Mouse (Mus musculus) hindbrain, embryonic 11.5 days (tissue): ENCODE measurements around the gene Ptprd. TPM values are rescaled to one million over a fixed set of nuclear protein-coding genes. Genes with fewer than 3 reads are reported as not detected.

ENCODE experiments used
- ATAC-seq: fragments of 200-750 bp; cut with Nextera tagmentation; 2 replicates; pipeline ENCODE4 v1.8.0; 2017; ENCODE audit warnings: mild to moderate bottlenecking, moderate TSS enrichment, moderate library complexity; ENCODE audit not compliant: low FRiP score
- DNase-seq: peaks from one replicate; pipeline ENCODE4 v3.0.0-alpha.2; 2015; ENCODE audit warnings: low spot score
- H3K27ac ChIP-seq: fragments of 300-500 bp; sonication (generic); 2 replicates; pipeline ENCODE4 v1.5.1; 2014; ENCODE audit warnings: mild to moderate bottlenecking, low read depth, low read length
- H3K27me3 ChIP-seq: fragments of 300-500 bp; sonication (generic); 2 replicates; pipeline ENCODE4 v1.6.1; 2014; ENCODE audit warnings: mild to moderate bottlenecking, low read length, moderate library complexity, mixed read lengths; ENCODE audit not compliant: control insufficient read depth, insufficient read depth
- H3K36me3 ChIP-seq: fragments of 300-500 bp; sonication (generic); 2 replicates; pipeline ENCODE4 v1.6.1; 2014; ENCODE audit warnings: mild to moderate bottlenecking, low read length, moderate library complexity, mixed read lengths; ENCODE audit not compliant: control insufficient read depth, insufficient read depth
- H3K4me1 ChIP-seq: fragments of 300-500 bp; sonication (generic); replicated peaks from 2 replicates; pipeline ENCODE4 v1.6.1; 2014; ENCODE audit warnings: low read length, mixed read lengths; ENCODE audit not compliant: control insufficient read depth, insufficient read depth
- H3K4me2 ChIP-seq: fragments of 300-500 bp; sonication (generic); replicated peaks from 2 replicates; pipeline ENCODE4 v1.6.1; 2014; ENCODE audit warnings: mild to moderate bottlenecking, low read depth, low read length
- H3K4me3 ChIP-seq: fragments of 300-500 bp; sonication (generic); 2 replicates; pipeline ENCODE4 v1.5.1; 2014; ENCODE audit warnings: low read depth, low read length
- H3K9ac ChIP-seq: fragments of 300-500 bp; sonication (generic); 2 replicates; pipeline ENCODE4 v1.6.1; 2014; ENCODE audit warnings: low read depth, low read length
- H3K9me3 ChIP-seq: fragments of 300-500 bp; sonication (generic); 2 replicates; pipeline ENCODE4 v1.6.1; 2016; ENCODE audit warnings: low read length; ENCODE audit not compliant: control insufficient read depth
- WGBS: fragments of 180-500 bp; shearing (Covaris S2); extraction: QIAGEN DNeasy Blood & Tissue Kit; methylation state at CpG from one replicate; pipeline ENCODE4 v1.1.7; 2014; 5-methylcytosine and 5-hydroxymethylcytosine counted together
- polyA plus RNA-seq: library from polyadenylated mRNA; unstranded; fragments of >200 nt; fragmentation: Nextera tagmentation; extraction: Ambion mirVana; gene quantifications from 2 replicates; pipeline ENCODE4 v1.2.1, GENCODE M21; 2014

The Ptprd gene
- polyA plus RNA-seq, 1 experiment from 2014 or later = 31.7 TPM

DNA sequence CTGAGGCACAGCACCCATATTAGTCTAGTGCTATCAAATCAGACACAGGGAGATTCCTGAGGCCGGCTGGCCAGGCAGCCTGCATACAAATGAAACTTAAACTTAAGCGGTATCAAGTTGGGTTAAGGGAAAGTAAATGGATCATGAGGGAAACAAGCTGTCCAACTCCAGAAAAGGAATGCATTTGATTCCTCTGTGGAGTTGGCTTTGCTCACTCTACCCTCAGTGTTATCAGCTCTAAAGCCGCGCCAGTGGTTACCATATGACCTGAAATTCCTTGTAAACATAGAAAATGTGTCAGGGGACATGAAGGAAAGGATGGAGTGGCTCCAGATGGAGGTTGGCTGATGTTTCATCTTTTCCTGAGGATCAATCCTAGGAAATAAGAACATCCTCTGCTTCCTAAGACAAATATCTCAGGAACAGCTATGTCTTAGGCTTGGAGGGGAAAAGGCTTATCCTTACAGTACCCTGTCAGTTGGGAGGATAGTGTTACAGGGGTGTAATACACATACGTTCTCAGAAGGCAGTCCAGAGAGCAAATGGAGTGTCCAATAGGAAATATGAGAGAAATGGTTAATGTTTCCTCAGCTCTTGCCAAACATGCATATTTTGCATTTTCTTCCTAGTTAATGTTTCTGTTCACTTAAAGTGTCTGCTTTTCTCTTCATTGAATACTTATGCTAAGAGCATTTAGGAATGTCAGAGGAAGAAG lies 697.7 kb downstream of the Ptprd start:
- DNase-seq = no peak
- H3K4me1 ChIP-seq = no peaks in the 10 kb centered on the region
- no peak overlapping the region for H3K9ac ChIP-seq
- no peaks in the 10 kb centered on the region for H3K27me3 ChIP-seq
- no peak overlapping the region for H3K4me2 ChIP-seq
- no peak for ATAC-seq
- H3K36me3 ChIP-seq = no peaks in the 10 kb centered on the region
- H3K27ac ChIP-seq = no peak overlapping the region
- H3K9me3 ChIP-seq = no peaks in the 10 kb centered on the region
- H3K4me3 ChIP-seq = no peak overlapping the region
- WGBS = 79% methylated on average over 5 of the region's 5 CpGs

GRCm38 (mm10) chr4:77513041-77513440 lies 698.7 kb downstream of the Ptprd start:
- no peak overlapping the region for H3K27ac ChIP-seq
- H3K4me2 ChIP-seq = no peak overlapping the region
- no peak overlapping the region for H3K9ac ChIP-seq
- DNase-seq (no peak), ATAC-seq (no peak)
- H3K4me3 ChIP-seq = no peak overlapping the region
- no peaks in the 10 kb centered on the region for H3K4me1 ChIP-seq
- H3K9me3 ChIP-seq = no peaks in the 10 kb centered on the region
- H3K36me3 ChIP-seq = no peaks in the 10 kb centered on the region
- WGBS = 81% methylated on average over 3 of the region's 3 CpGs
- no peaks in the 10 kb centered on the region for H3K27me3 ChIP-seq

- H3K4me2 ChIP-seq = no peak overlapping the region
- 85% methylated on average over 7 of the region's 7 CpGs for WGBS
Measured at GRCm38 (mm10) chr4:77454049-77454448, 757.7 kb downstream of the Ptprd start.

GRCm38 (mm10) chr4:77399146-77399545 lies 812.6 kb downstream of the Ptprd start:
- Histone ChIP-seq H3K4me2 (no peak overlapping the region), H3K36me3 (no peaks in the 10 kb centered on the region), H3K9me3 (no peaks in the 10 kb centered on the region), H3K27me3 (no peaks in the 10 kb centered on the region), H3K4me1 (no peaks in the 10 kb centered on the region), H3K27ac (no peak overlapping the region), H3K4me3 (no peak overlapping the region), H3K9ac (no peak overlapping the region)
- no peak for DNase-seq
- ATAC-seq = no peak
- WGBS = 91% methylated on average over 4 of the region's 4 CpGs

More at GRCm38 (mm10) chr4:77454049-77454448, 757.7 kb downstream of the Ptprd start:
- H3K9me3 ChIP-seq = no peaks in the 10 kb centered on the region
- H3K4me3 ChIP-seq = no peak overlapping the region
- ATAC-seq = no peak
- no peak overlapping the region for H3K27ac ChIP-seq
- H3K9ac ChIP-seq = no peak overlapping the region
- no peak for DNase-seq
- H3K27me3 ChIP-seq = no peaks in the 10 kb centered on the region
- no peaks in the 10 kb centered on the region for H3K4me1 ChIP-seq
- no peaks in the 10 kb centered on the region for H3K36me3 ChIP-seq

DNA sequence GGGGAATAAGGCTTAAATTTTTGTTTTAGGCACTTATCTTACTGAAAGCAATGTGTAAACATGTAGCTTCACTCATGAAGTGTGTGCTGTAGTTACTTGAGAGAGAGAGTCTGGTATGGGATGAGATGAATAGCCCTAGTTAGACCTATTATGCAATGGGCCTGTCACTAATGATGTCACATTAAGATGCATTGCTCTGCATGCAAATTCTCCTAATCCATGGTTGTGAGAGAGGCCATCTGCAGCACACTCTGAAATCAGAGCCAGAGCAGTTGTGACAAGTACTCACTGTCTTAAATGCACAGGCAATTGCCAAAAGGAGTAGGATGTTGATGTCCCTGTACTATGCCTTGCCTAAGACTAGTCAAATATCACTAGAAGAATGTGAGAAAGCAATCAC lies 850.0 kb downstream of the Ptprd start:
- no peaks in the 10 kb centered on the region for H3K36me3 ChIP-seq
- H3K9ac ChIP-seq = no peak overlapping the region
- H3K4me3 ChIP-seq = no peak overlapping the region
- H3K27ac ChIP-seq = no peak overlapping the region
- H3K27me3 ChIP-seq = no peaks in the 10 kb centered on the region
- DNase-seq (no peak), ATAC-seq (no peak)
- no peaks in the 10 kb centered on the region for H3K4me1 ChIP-seq
- no peaks in the 10 kb centered on the region for H3K9me3 ChIP-seq
- H3K4me2 ChIP-seq = no peak overlapping the region

- Histone ChIP-seq H3K36me3 (no peaks in the 10 kb centered on the region), H3K9ac (no peak overlapping the region), H3K4me2 (no peak overlapping the region), H3K4me3 (no peak overlapping the region), H3K4me1 (no peaks in the 10 kb centered on the region), H3K27me3 (no peaks in the 10 kb centered on the region), H3K9me3 (no peaks in the 10 kb centered on the region), H3K27ac (no peak overlapping the region)
- WGBS = 86% methylated on average over 4 of the region's 4 CpGs
- DNase-seq = no peak
- no peak for ATAC-seq
Measured at GRCm38 (mm10) chr4:77327198-77327597, 884.6 kb downstream of the Ptprd start.

DNA sequence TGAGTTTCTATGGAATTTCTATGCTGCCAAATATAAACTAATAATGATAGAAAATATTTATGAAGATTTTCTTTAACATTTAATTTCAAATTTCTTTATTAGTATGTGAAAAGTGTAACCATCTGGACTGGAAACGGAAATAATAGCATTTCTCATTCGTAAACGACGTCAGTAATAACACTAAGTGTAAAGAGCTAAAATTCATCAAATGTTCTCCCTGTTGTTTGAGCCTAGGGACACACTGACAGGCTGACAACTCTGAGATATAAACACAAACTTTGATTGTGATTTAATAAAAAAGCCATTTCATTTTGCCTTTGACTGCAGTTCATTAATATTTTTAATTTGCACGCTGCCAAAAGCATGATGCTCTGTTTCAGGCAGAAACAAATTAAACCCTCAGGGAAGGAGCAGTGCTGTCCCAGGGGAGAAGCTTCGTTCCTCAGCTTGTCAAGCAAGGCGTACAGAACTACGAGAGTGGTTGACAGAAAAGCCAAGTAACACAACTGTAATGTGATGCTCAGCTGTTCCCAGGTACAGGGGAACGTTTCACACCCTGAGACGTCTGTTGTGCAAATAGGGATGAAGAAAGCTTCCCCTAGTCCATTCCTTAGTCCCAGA lies 894.6 kb downstream of the Ptprd start:
- no peaks in the 10 kb centered on the region for H3K27me3 ChIP-seq
- H3K4me1 ChIP-seq = no peaks in the 10 kb centered on the region
- no peak overlapping the region for H3K9ac ChIP-seq
- DNase-seq (peak; percentile 32), ATAC-seq (peak; percentile 49)
- WGBS = 46% methylated on average over 10 of the region's 10 CpGs
- H3K9me3 ChIP-seq = no peaks in the 10 kb centered on the region
- H3K27ac ChIP-seq = no peak overlapping the region
- H3K4me3 ChIP-seq = no peak overlapping the region
- H3K4me2 ChIP-seq = no peak overlapping the region
- H3K36me3 ChIP-seq = no peaks in the 10 kb centered on the region

GRCm38 (mm10) chr4:77316644-77317043 lies 895.1 kb downstream of the Ptprd start:
- ATAC-seq (peak; percentile 45; the same call in 1 of the 2 replicates), DNase-seq (no peak)
- 57% methylated on average over 2 of the region's 2 CpGs for WGBS
- Histone ChIP-seq H3K9me3 (no peaks in the 10 kb centered on the region), H3K4me3 (no peak overlapping the region), H3K27me3 (no peaks in the 10 kb centered on the region), H3K9ac (no peak overlapping the region), H3K27ac (no peak overlapping the region), H3K36me3 (no peaks in the 10 kb centered on the region), H3K4me1 (no peaks in the 10 kb centered on the region), H3K4me2 (no peak overlapping the region)
